Mouse (Mus musculus): ENCODE data around the gene Mpl. TPM values are rescaled to one million over a fixed set of nuclear protein-coding genes. Genes with fewer than 3 reads are reported as not detected.

The Mpl gene
- total RNA-seq, 2 experiments from 2014 or later = 0.20 TPM; not detected in 1

- Histone ChIP-seq H3K27ac (peak overlapping the region; percentile 72), H3K4me3 (no peak overlapping the region)
- no peak for DNase-seq (ENCODE audit: low spot score in 2 of 2)
- no peak for TF ChIP-seq CTCF (conservative IDR thresholded peaks at IDR 0.05)
Measured at GRCm38 (mm10) chr4:118417112-118417797, 40.1 kb downstream of the Mpl start.

GRCm38 (mm10) chr4:118416329-118416728 is 41.0 kb downstream of the Mpl start:
- Histone ChIP-seq H3K27ac (peak overlapping the region; percentile 72), H3K4me3 (no peak overlapping the region)
- no peak for DNase-seq (ENCODE audit: low spot score in 2 of 2)
- no peak for TF ChIP-seq CTCF (conservative IDR thresholded peaks at IDR 0.05)

- Histone ChIP-seq H3K27ac (peak overlapping the region; percentile 72), H3K4me3 (no peak overlapping the region)
- no peak for DNase-seq (ENCODE audit: low spot score in 2 of 2)
- TF ChIP-seq CTCF (conservative IDR thresholded peaks at IDR 0.05) = peak; percentile 58
Measured at GRCm38 (mm10) chr4:118415779-118416178, 41.5 kb downstream of the Mpl start.

GRCm38 (mm10) chr4:118413553-118413952 is 43.8 kb downstream of the Mpl start:
- TF ChIP-seq CTCF (conservative IDR thresholded peaks at IDR 0.05) = no peak
- no peak overlapping the region for H3K27ac ChIP-seq
- no peak for DNase-seq (ENCODE audit: low spot score in 2 of 2)
- H3K4me3 ChIP-seq = no peak overlapping the region

GRCm38 (mm10) chr4:118410871-118411270 is 46.4 kb downstream of the Mpl start:
- Histone ChIP-seq H3K27ac (no peak overlapping the region), H3K4me3 (no peak overlapping the region)
- no peak for TF ChIP-seq CTCF (conservative IDR thresholded peaks at IDR 0.05)
- DNase-seq (ENCODE audit: low spot score in 2 of 2) = no peak

- peak within 1 kb of the TSS; percentile 92 for H3K27ac ChIP-seq
- peak within 1 kb of the TSS; percentile 86 for H3K4me3 ChIP-seq
- peak; percentile 84 to 92 for DNase-seq (ENCODE audit: low spot score in 2 of 2)
- TF ChIP-seq CTCF (conservative IDR thresholded peaks at IDR 0.05) = no peak
Measured at GRCm38 (mm10) chr4:118409142-118409900, 48.0 kb downstream of the Mpl start, which contains the start of the genes Szt2 and Med8. Szt2 (minus strand) TSS chr4:118409273. Med8 (plus strand) TSS chr4:118409337.

GRCm38 (mm10) chr4:118402701-118403100 is 54.6 kb downstream of the Mpl start:
- H3K27ac ChIP-seq = no peak overlapping the region
- DNase-seq (ENCODE audit: low spot score in 2 of 2) = no peak
- TF ChIP-seq CTCF (conservative IDR thresholded peaks at IDR 0.05) = no peak
- H3K4me3 ChIP-seq = no peak overlapping the region

GRCm38 (mm10) chr4:118401918-118402317 is 55.4 kb downstream of the Mpl start:
- TF ChIP-seq CTCF (conservative IDR thresholded peaks at IDR 0.05) = no peak
- Histone ChIP-seq H3K4me3 (no peak overlapping the region), H3K27ac (no peak overlapping the region)
- DNase-seq (ENCODE audit: low spot score in 2 of 2) = no peak

- Histone ChIP-seq H3K4me3 (no peak overlapping the region), H3K27ac (no peak overlapping the region)
- no peak for TF ChIP-seq CTCF (conservative IDR thresholded peaks at IDR 0.05)
- no peak for DNase-seq (ENCODE audit: low spot score in 2 of 2)
Measured at GRCm38 (mm10) chr4:118401421-118401820, 55.9 kb downstream of the Mpl start.

GRCm38 (mm10) chr4:118398400-118398799 is 58.9 kb downstream of the Mpl start:
- H3K4me3 ChIP-seq = no peak overlapping the region
- H3K27ac ChIP-seq = no peak overlapping the region
- no peak for TF ChIP-seq CTCF (conservative IDR thresholded peaks at IDR 0.05)
- DNase-seq (ENCODE audit: low spot score in 2 of 2) = no peak

GRCm38 (mm10) chr4:118396433-118396832 is 60.9 kb downstream of the Mpl start:
- H3K4me3 ChIP-seq = no peak overlapping the region
- TF ChIP-seq CTCF (conservative IDR thresholded peaks at IDR 0.05) = no peak
- no peak overlapping the region for H3K27ac ChIP-seq
- no peak for DNase-seq (ENCODE audit: low spot score in 2 of 2)

GRCm38 (mm10) chr4:118395289-118395688 is 62.0 kb downstream of the Mpl start:
- no peak for TF ChIP-seq CTCF (conservative IDR thresholded peaks at IDR 0.05)
- no peak overlapping the region for H3K27ac ChIP-seq
- H3K4me3 ChIP-seq = no peak overlapping the region
- DNase-seq (ENCODE audit: low spot score in 2 of 2) = no peak

GRCm38 (mm10) chr4:118394505-118394904 is 62.8 kb downstream of the Mpl start:
- TF ChIP-seq CTCF (conservative IDR thresholded peaks at IDR 0.05) = no peak
- Histone ChIP-seq H3K27ac (no peak overlapping the region), H3K4me3 (no peak overlapping the region)
- no peak for DNase-seq (ENCODE audit: low spot score in 2 of 2)

Other genes with a start within 250 kb of the Mpl start
- gene Ptprf, start 166.1 kb downstream of the Mpl start, total RNA-seq (2021) = 10 to 100 TPM; 69.8 to 73.0 TPM
- 10 to 100 TPM; 41.7 to 46.9 TPM for gene Szt2, start 48.2 kb downstream of the Mpl start, total RNA-seq (2021)
- gene Med8, start 48.2 kb downstream of the Mpl start, total RNA-seq (2021) = 10 to 100 TPM; 56.4 to 56.6 TPM
- 10 to 100 TPM; 20.8 to 22.9 TPM for gene Elovl1, start 29.4 kb downstream of the Mpl start, total RNA-seq (2021)
- 1 to 10 TPM; 1.1 to 1.3 TPM for gene Cdc20, start 20.2 kb downstream of the Mpl start, total RNA-seq (2021)
- gene Tie1, start 32.5 kb upstream of the Mpl start, total RNA-seq (2021) = 1 to 10 TPM; 7.0 to 9.3 TPM
- not detected for gene 2610528J11Rik, start 69.5 kb upstream of the Mpl start, total RNA-seq (2021)
- gene Tmem125, start 86.5 kb upstream of the Mpl start, total RNA-seq (2021) = 1 to 10 TPM; 5.7 to 6.1 TPM
- under 1 TPM; 0.56 to 0.72 TPM for gene Cfap57, start 163.3 kb upstream of the Mpl start, total RNA-seq (2021)
- 10 to 100 TPM; 56.5 to 58.8 TPM for gene Ebna1bp2, start 163.3 kb upstream of the Mpl start, total RNA-seq (2021)
- gene Olfr62, start 201.4 kb upstream of the Mpl start, total RNA-seq (2021) = not detected
- not detected for gene Olfr1342, start 235.2 kb upstream of the Mpl start, total RNA-seq (2021)
- gene Olfr1341, start 246.0 kb upstream of the Mpl start, total RNA-seq (2021) = not detected

Data from layer of hippocampus, adult 2 months (tissue).